Mouse (Mus musculus): ENCODE measurements around the gene Slc4a1ap. TPM values are rescaled to one million over a fixed set of nuclear protein-coding genes. Genes with fewer than 3 reads are reported as not detected.

The Slc4a1ap gene
- polyA plus RNA-seq, 1 experiment from 2014 or later: 15.0 TPM

- no peak for ATAC-seq
- H3K9ac ChIP-seq (replicated peaks; ENCODE audit: low read depth): no peak overlapping the region
- no peaks in the 10 kb centered on the region for H3K9me3 ChIP-seq (ENCODE audit: low read length)
- TF ChIP-seq CTCF (IDR thresholded peaks at IDR 0.05) (no peak), EP300 (IDR thresholded peaks at IDR 0.05) (no peak)
- H3K4me1 ChIP-seq (ENCODE audit: insufficient read depth, low read depth, low read length): no peaks in the 10 kb centered on the region; the same call in 1 of the 2 replicates
- H3K27ac ChIP-seq (ENCODE audit: low read length): no peak overlapping the region
- 44% methylated on average over 3 of the region's 3 CpGs for WGBS
- no peak for DNase-seq (ENCODE audit: low spot score)
- no peak overlapping the region for H3K4me2 ChIP-seq (replicated peaks; ENCODE audit: low read depth, low read length)
- no peak overlapping the region for H3K4me3 ChIP-seq (ENCODE audit: low read depth, low read length)
- H3K27me3 ChIP-seq (replicated peaks; ENCODE audit: insufficient read depth, low read length): no peaks in the 10 kb centered on the region
- H3K36me3 ChIP-seq (ENCODE audit: insufficient read depth, low read length): no peaks in the 10 kb centered on the region
Measured at GRCm38 (mm10) chr5:31606151-31606550, 79.4 kb downstream of the Slc4a1ap start.

Other genes starting within 250 kb of the Slc4a1ap start
- gene Ift172, start 235.9 kb upstream of the Slc4a1ap start, polyA plus RNA-seq (2015; fragmentation: Nextera tagmentation; extraction: Ambion mirVana): 24.2 and 25.6 TPM in 2 replicates
- gene Fndc4, start 230.9 kb upstream of the Slc4a1ap start, polyA plus RNA-seq (2015; fragmentation: Nextera tagmentation; extraction: Ambion mirVana): 9.7 and 11.8 TPM in 2 replicates
- gene Gckr, start 229.6 kb upstream of the Slc4a1ap start, polyA plus RNA-seq (2015; fragmentation: Nextera tagmentation; extraction: Ambion mirVana): 0.08 TPM in 1 of 2 replicates, not detected in the other
- gene Zfp512, start 74.6 kb upstream of the Slc4a1ap start, polyA plus RNA-seq (2015; fragmentation: Nextera tagmentation; extraction: Ambion mirVana): 18.2 and 19.1 TPM in 2 replicates
- not detected in 2 replicates for gene 4930548H24Rik, start 41.3 kb upstream of the Slc4a1ap start, polyA plus RNA-seq (2015; fragmentation: Nextera tagmentation; extraction: Ambion mirVana)
- gene Gpn1, start 32.3 kb upstream of the Slc4a1ap start, polyA plus RNA-seq (2015; fragmentation: Nextera tagmentation; extraction: Ambion mirVana): 22.3 TPM in 2 replicates
- gene Supt7l, start 812 bp downstream of the Slc4a1ap start, polyA plus RNA-seq (2015; fragmentation: Nextera tagmentation; extraction: Ambion mirVana): 11.4 and 12.4 TPM in 2 replicates
- gene Mrpl33, start 69.9 kb downstream of the Slc4a1ap start, polyA plus RNA-seq (2015; fragmentation: Nextera tagmentation; extraction: Ambion mirVana): 307 and 313 TPM in 2 replicates
- gene Rbks, start 170.6 kb downstream of the Slc4a1ap start, polyA plus RNA-seq (2015; fragmentation: Nextera tagmentation; extraction: Ambion mirVana): 9.8 and 10.1 TPM in 2 replicates
- 39.4 and 46.5 TPM in 2 replicates for gene Babam2, start 170.7 kb downstream of the Slc4a1ap start, polyA plus RNA-seq (2015; fragmentation: Nextera tagmentation; extraction: Ambion mirVana)

Measured in lung, postnatal 0 days (tissue).